1 mouse cellular context compared by ENCODE assay signal in the genomic region with DNA sequence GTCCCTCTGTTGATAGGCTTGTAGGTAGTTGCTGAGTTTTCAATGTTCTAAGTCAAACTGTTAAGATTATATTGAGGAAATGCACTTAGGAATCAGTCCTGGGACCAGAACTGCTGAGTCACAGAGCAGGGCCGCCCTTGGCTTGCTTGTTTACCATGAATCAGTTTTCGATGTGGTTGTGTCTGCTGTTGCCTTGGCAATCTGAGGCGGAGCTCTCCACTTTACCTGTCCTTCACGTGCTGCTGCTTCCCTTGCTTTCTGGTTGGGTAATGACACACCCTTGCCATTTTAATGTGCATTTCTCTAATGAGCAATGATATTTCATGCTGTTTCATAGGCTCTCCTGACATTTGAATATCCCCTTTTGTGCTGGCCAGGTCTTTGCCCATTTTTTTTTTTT.
A peak's percentile ranks its signal among the peaks of the same experiment; 100 is the strongest.
TF ChIP-seq lines count a peak whose summit lies in the region.

No protein-coding gene starts in this region.

TF ChIP-seq in MEL, 35 proteins besides CTCF, POLR2A, EP300 and RAD21 (continued from another document):
- TF ChIP-seq GABPA (IDR thresholded peaks at IDR 0.05; ENCODE audit: low read depth, low read length), result peak; percentile 71; the same call in 1 of the 2 replicates
- TF ChIP-seq MXI1 (IDR thresholded peaks at IDR 0.05; ENCODE audit: low read depth, low read length), result peak; percentile 58; the same call in 1 of the 2 replicates
- no peak for TF ChIP-seq ZKSCAN1 (IDR thresholded peaks at IDR 0.05; ENCODE audit: low read depth, low read length)
TF ChIP-seq in MEL: peak in this region for 6.
